Mouse (Mus musculus) MEL (cell line): Measurements from ENCODE around the gene Fdxacb1. TPM values are rescaled to one million over a fixed set of nuclear protein-coding genes. Genes with fewer than 3 reads are reported as not detected.

ENCODE experiments used
- DNase-seq: peaks from one replicate; pipeline ENCODE4 v3.0.0; 2011; ENCODE audit warnings: low read depth, low spot score
- H3K27ac ChIP-seq: 2 replicates; pipeline ENCODE4 v1.5.1; 2012; ENCODE audit warnings: low read depth, mild to moderate bottlenecking, control low read depth, low read length, moderate library complexity; ENCODE audit not compliant: control insufficient read depth
- H3K27me3 ChIP-seq, 2 experiments: fragments of 150-350 bp in 1 of 2; sonication (generic) in 1 of 2; 2 replicates each; pipeline ENCODE4 v1.6.1; 2012; ENCODE audit warnings: low read length in 2 of 2, mild to moderate bottlenecking in 2 of 2, improper control_type of control experiment in 1 of 2, moderate library complexity in 1 of 2; ENCODE audit not compliant: insufficient read depth in 2 of 2, control insufficient read depth in 1 of 2
- H3K36me3 ChIP-seq, 2 experiments: 2 replicates each; pipeline ENCODE4 v1.6.1; 2012 to 2014; ENCODE audit warnings: low read length in 2 of 2, improper control_type of control experiment in 1 of 2, inconsistent platforms in 1 of 2, mild to moderate bottlenecking in 1 of 2; ENCODE audit not compliant: insufficient read depth in 2 of 2, control insufficient read depth in 1 of 2
- H3K4me1 ChIP-seq, 2 experiments: fragments of 150-350 bp in 1 of 2; sonication (generic) in 1 of 2; 2 replicates each; pipeline ENCODE4 v1.6.1; 2012; ENCODE audit warnings: low read length in 2 of 2, improper control_type of control experiment in 1 of 2, mild to moderate bottlenecking in 1 of 2; ENCODE audit not compliant: insufficient read depth in 2 of 2, control insufficient read depth in 1 of 2
- H3K4me3 ChIP-seq, 2 experiments: fragments of 150-350 bp in 1 of 2; sonication (generic) in 1 of 2; 2 replicates each; pipeline ENCODE4 v1.5.1; 2012; ENCODE audit warnings: low read depth in 2 of 2, low read length in 2 of 2, mild to moderate bottlenecking in 2 of 2, moderate library complexity in 2 of 2, control low read depth in 1 of 2, improper control_type of control experiment in 1 of 2; ENCODE audit not compliant: control insufficient read depth in 1 of 2, insufficient read depth in 1 of 2
- H3K79me2 ChIP-seq: 2 replicates; pipeline ENCODE4 v1.6.1; 2012; ENCODE audit warnings: mild to moderate bottlenecking, low read length, moderate library complexity; ENCODE audit not compliant: control insufficient read depth, poor library complexity, insufficient read depth
- H3K9ac ChIP-seq: 2 replicates; pipeline ENCODE4 v1.6.1; 2012; ENCODE audit warnings: low read depth, mild to moderate bottlenecking, control low read depth, low read length, moderate library complexity; ENCODE audit not compliant: control insufficient read depth, poor library complexity, severe bottlenecking
- H3K9me3 ChIP-seq: fragments of 150-350 bp; sonication (generic); replicated peaks from 2 replicates; pipeline ENCODE4 v1.6.1; 2012; ENCODE audit warnings: mild to moderate bottlenecking, low read length, improper control_type of control experiment, moderate library complexity; ENCODE audit not compliant: insufficient read depth
- CHD1 ChIP-seq: IDR thresholded peaks from 2 replicates; pipeline ENCODE4 v1.6.1; 2012; ENCODE audit warnings: low read depth, mild to moderate bottlenecking, inconsistent platforms, low read length, improper control_type of control experiment
- E2F4 ChIP-seq: IDR thresholded peaks from 2 replicates; pipeline ENCODE4 v1.6.1; 2011; ENCODE audit warnings: low read depth, low read length, improper control_type of control experiment, borderline replicate concordance
- ELF1 ChIP-seq: IDR thresholded peaks from 2 replicates; pipeline ENCODE4 v1.6.1; 2014; ENCODE audit warnings: low read depth, mild to moderate bottlenecking, inconsistent platforms, low read length, improper control_type of control experiment, moderate library complexity
- EP300 ChIP-seq, 2 experiments: IDR thresholded peaks; 2 replicates each; pipeline ENCODE4 v1.6.1; 2011; ENCODE audit warnings: improper control_type of control experiment in 2 of 2, low read length in 2 of 2, low read depth in 1 of 2, mild to moderate bottlenecking in 1 of 2
- ETS1 ChIP-seq: IDR thresholded peaks from 2 replicates; pipeline ENCODE4 v1.6.1; 2012; ENCODE audit warnings: low read depth, mild to moderate bottlenecking, inconsistent platforms, low read length, improper control_type of control experiment, moderate library complexity
- GABPA ChIP-seq: IDR thresholded peaks from 2 replicates; pipeline ENCODE4 v1.6.1; 2012; ENCODE audit warnings: low read depth, mild to moderate bottlenecking, inconsistent platforms, low read length, improper control_type of control experiment, moderate library complexity
- MAFK ChIP-seq: IDR thresholded peaks from 2 replicates; pipeline ENCODE4 v1.6.1; 2011; ENCODE audit warnings: low read depth, mild to moderate bottlenecking, low read length, improper control_type of control experiment, borderline replicate concordance
- MAX ChIP-seq: IDR thresholded peaks from 2 replicates; pipeline ENCODE4 v1.6.1; 2011; ENCODE audit warnings: low read length, improper control_type of control experiment
- MEF2A ChIP-seq: IDR thresholded peaks from 2 replicates; pipeline ENCODE4 v1.6.1; 2014; ENCODE audit warnings: low read depth, mild to moderate bottlenecking, inconsistent platforms, low read length, improper control_type of control experiment; ENCODE audit not compliant: poor library complexity, insufficient replicate concordance, severe bottlenecking; ENCODE audit errors: extremely low read depth
- MXI1 ChIP-seq: IDR thresholded peaks from 2 replicates; pipeline ENCODE4 v1.6.1; 2011; ENCODE audit warnings: mild to moderate bottlenecking, low read depth, low read length, improper control_type of control experiment
- MYB ChIP-seq: IDR thresholded peaks from 2 replicates; pipeline ENCODE4 v1.6.1; 2011; ENCODE audit warnings: mild to moderate bottlenecking, low read depth, low read length, improper control_type of control experiment
- NELFE ChIP-seq: IDR thresholded peaks from 2 replicates; pipeline ENCODE4 v1.6.1; 2011; ENCODE audit warnings: low read depth, low read length, improper control_type of control experiment
- POLR2A ChIP-seq, 2 experiments: IDR thresholded peaks; 2 replicates each; pipeline ENCODE4 v1.6.1; 2011 to 2012; ENCODE audit warnings: low read length in 2 of 2, mild to moderate bottlenecking in 2 of 2, control low read depth in 1 of 2, improper control_type of control experiment in 1 of 2, low read depth in 1 of 2, moderate library complexity in 1 of 2; ENCODE audit not compliant: control insufficient read depth in 1 of 2, insufficient read depth in 1 of 2, poor library complexity in 1 of 2
- POLR2AphosphoS2 ChIP-seq: IDR thresholded peaks from 2 replicates; pipeline ENCODE4 v1.6.1; 2011; ENCODE audit warnings: low read length, improper control_type of control experiment
- POLR2AphosphoS5 ChIP-seq: IDR thresholded peaks from 2 replicates; pipeline ENCODE4 v1.6.1; 2012; ENCODE audit warnings: low read depth, borderline replicate concordance, mild to moderate bottlenecking, inconsistent platforms, low read length, moderate library complexity, mixed read lengths
- RAD21 ChIP-seq: IDR thresholded peaks from 2 replicates; pipeline ENCODE4 v1.6.1; 2011; ENCODE audit warnings: mild to moderate bottlenecking, low read depth, low read length, improper control_type of control experiment
- SIN3A ChIP-seq: IDR thresholded peaks from 2 replicates; pipeline ENCODE4 v1.6.1; 2012; ENCODE audit warnings: low read length, improper control_type of control experiment, inconsistent platforms
- SMC3 ChIP-seq: IDR thresholded peaks from 2 replicates; pipeline ENCODE4 v1.6.1; 2011; ENCODE audit warnings: low read depth, low read length, improper control_type of control experiment
- USF1 ChIP-seq: IDR thresholded peaks from 2 replicates; pipeline ENCODE4 v1.6.1; 2014; ENCODE audit warnings: low read depth, mild to moderate bottlenecking, inconsistent platforms, low read length, improper control_type of control experiment, moderate library complexity
- USF2 ChIP-seq, 2 experiments: IDR thresholded peaks; 2 replicates each; pipeline ENCODE4 v1.6.1; 2011 to 2012; ENCODE audit warnings: improper control_type of control experiment in 2 of 2, low read length in 2 of 2, borderline replicate concordance in 1 of 2, inconsistent platforms in 1 of 2, low read depth in 1 of 2, mild to moderate bottlenecking in 1 of 2; ENCODE audit not compliant: insufficient read depth in 1 of 2
- ZC3H11A ChIP-seq: IDR thresholded peaks from 2 replicates; pipeline ENCODE4 v1.6.1; 2012; ENCODE audit warnings: low read depth, mild to moderate bottlenecking, inconsistent platforms, low read length, improper control_type of control experiment
- ZMIZ1 ChIP-seq: IDR thresholded peaks from 2 replicates; pipeline ENCODE4 v1.6.1; 2012; ENCODE audit warnings: low read depth, mild to moderate bottlenecking, inconsistent platforms, low read length, improper control_type of control experiment, moderate library complexity
- polyA plus RNA-seq, 2 experiments: library from polyadenylated mRNA; stranded (reverse) in 1 of 2; unstranded in 1 of 2; fragments of >175 nt in 1 of 2; fragments of >200 nt in 1 of 2; gene quantifications; 2 replicates each; pipeline versions ENCODE4 v1.2.1 to v1.2.4; 2012; ENCODE audit warnings: low replicate concordance in 2 of 2, low read depth in 1 of 2; ENCODE audit not compliant: insufficient read length in 2 of 2, insufficient read depth in 1 of 2, missing spikeins in 1 of 2
- total RNA-seq: library from RNA; depleted of rRNA; stranded (reverse); fragments of 300-350 nt; gene quantifications from 2 replicates; pipeline ENCODE4 v1.2.3, GENCODE M21; 2012

Fdxacb1 gene
- total and polyA plus RNA-seq, 3 experiments, result 6.5 to 9.7 TPM; not detected in 1

- TF ChIP-seq SIN3A, result no peak
- no peak for TF ChIP-seq USF2 (IDR thresholded peaks at IDR 0.05; ENCODE audit: borderline replicate concordance in 1 of 2, insufficient read depth in 1 of 2, low read depth in 1 of 2, low read length in 2 of 2)
- TF ChIP-seq MXI1, result no peak
- no peak for TF ChIP-seq CHD1
- TF ChIP-seq POLR2AphosphoS2, result no peak
- TF ChIP-seq MEF2A, result no peak
- TF ChIP-seq POLR2AphosphoS5, result no peak
- no peak for TF ChIP-seq ELF1
- no peak for TF ChIP-seq EP300 (IDR thresholded peaks at IDR 0.05; ENCODE audit: low read depth in 1 of 2, low read length in 2 of 2)
- no peak for TF ChIP-seq POLR2A (IDR thresholded peaks at IDR 0.05; ENCODE audit: control insufficient read depth in 1 of 2, insufficient read depth in 1 of 2, low read depth in 1 of 2, low read length in 2 of 2, poor library complexity in 1 of 2)
- no peak for TF ChIP-seq MYB
- Histone ChIP-seq H3K27me3 (no peaks in the 10 kb centered on the region), H3K79me2 (no peaks in the 10 kb centered on the region), H3K27ac (no peak overlapping the region), H3K36me3 (peaks cover 0 to 6% of the 10 kb centered on the region in 2 experiments; a peak in 2 of 4 replicates), H3K9ac (no peak overlapping the region), H3K4me3 (no peak overlapping the region), H3K4me1 (no peaks in the 10 kb centered on the region), H3K9me3 (no peaks in the 10 kb centered on the region)
- no peak for DNase-seq
These were observed 29.6 kb downstream of the Fdxacb1 start for GRCm38 (mm10) chr9:50797641-50798040.

GRCm38 (mm10) chr9:50798368-50798767 is 30.3 kb downstream of the Fdxacb1 start:
- Histone ChIP-seq H3K27me3 (no peaks in the 10 kb centered on the region), H3K79me2 (no peaks in the 10 kb centered on the region), H3K27ac (no peak overlapping the region), H3K9ac (no peak overlapping the region), H3K36me3 (peaks cover 0 to 6% of the 10 kb centered on the region in 2 experiments; a peak in 2 of 4 replicates), H3K4me1 (no peaks in the 10 kb centered on the region), H3K4me3 (no peak overlapping the region), H3K9me3 (no peaks in the 10 kb centered on the region)
- DNase-seq, result no peak
- no peak for TF ChIP-seq ETS1
- TF ChIP-seq MEF2A, result no peak
- no peak for TF ChIP-seq MAFK
- TF ChIP-seq POLR2A (IDR thresholded peaks at IDR 0.05; ENCODE audit: control insufficient read depth in 1 of 2, insufficient read depth in 1 of 2, low read depth in 1 of 2, low read length in 2 of 2, poor library complexity in 1 of 2), result no peak
- no peak for TF ChIP-seq USF1
- TF ChIP-seq ELF1, result no peak
- no peak for TF ChIP-seq MAX
- TF ChIP-seq E2F4, result no peak
- no peak for TF ChIP-seq GABPA
- no peak for TF ChIP-seq RAD21
- no peak for TF ChIP-seq ZMIZ1
- TF ChIP-seq ZC3H11A, result no peak
- no peak for TF ChIP-seq POLR2AphosphoS2
- TF ChIP-seq SMC3, result no peak
- no peak for TF ChIP-seq NELFE
